Mouse (Mus musculus): Measurements from ENCODE around the gene Hoxb1.

The Hoxb1 gene

DNA sequence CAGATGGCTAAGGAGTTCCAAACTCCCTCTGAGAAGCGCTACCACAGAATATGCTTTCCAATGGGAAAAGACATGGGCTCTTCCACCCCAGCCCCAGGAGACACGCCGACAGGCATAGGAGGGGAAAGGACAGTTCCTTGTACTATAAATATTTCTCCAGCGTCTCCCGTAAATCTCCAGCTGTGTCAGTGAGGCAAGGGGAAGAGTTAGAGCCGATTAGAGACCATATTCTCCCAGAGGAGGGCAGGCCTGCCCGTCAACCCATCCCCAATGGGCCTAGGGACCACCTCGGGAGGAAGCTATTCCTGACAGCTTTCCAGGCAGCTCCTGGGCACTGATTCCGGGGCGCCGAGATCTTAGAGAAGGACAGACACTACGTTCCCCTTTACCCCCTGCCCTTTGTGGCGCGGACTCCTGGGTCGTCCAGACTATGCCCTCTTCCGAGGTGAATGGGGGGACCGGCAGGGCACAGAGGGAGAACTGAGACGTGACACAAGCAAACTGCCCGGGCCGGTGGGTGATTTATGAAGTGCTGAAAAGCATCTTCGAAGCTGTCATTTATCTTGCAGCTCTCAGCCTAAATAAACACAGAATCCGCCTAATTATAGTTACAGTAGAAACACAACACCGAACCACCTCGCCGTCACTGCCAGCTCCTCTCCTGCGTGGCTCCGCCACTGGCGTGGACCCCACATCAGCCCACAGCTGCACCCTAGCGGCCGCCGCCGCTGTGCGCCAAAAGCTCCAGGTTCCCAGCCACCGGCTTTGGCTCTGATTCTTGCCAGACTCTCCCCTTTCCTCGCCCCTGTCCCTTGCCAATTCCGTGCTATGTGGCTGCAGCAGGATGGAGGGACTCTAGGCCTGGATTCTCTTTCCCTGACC, 41.9 kb downstream of the Hoxb1 start:
- DNase-seq: peak; percentile 48

- no peak for DNase-seq
These were observed 42.9 kb downstream of the Hoxb1 start for GRCm38 (mm10) chr11:96408234-96409010.

DNA sequence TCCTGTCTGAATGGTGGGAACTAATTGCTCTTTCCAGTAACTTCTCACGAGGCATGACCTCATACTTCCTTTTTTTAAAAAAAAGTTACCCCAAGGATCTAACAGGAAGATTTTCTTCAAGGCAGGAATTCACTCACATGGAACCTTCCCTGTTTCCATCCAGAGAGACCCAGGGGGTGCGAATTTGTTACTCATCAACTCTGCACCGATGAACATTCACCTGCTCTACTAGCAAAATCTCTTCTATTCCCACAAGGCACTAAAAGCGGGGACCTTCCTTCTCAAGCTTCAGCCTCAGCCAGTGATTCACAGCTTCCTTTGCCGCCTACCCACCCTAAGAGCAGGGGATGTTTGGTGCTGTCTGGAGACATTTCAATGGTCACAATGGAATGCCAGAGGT, 45.5 kb downstream of the Hoxb1 start:
- no peak for DNase-seq

DNA sequence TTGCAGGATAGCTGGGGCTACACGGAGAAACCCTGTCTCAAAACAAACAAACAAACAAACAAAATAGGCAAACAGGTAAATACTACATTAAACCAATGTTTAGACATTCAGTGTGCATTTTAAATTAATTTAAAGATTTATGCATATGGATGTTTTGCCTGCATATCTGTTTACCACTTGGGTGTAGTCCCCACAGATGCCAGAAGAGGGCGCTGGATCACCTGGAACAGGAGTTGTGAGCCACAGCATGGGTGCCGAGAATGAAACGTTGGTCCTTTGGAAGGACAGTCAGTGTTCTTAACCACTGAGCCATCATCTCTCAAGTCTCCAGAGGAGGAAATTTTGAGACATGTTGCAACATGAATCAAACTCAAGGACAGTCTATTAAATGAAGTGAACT, 46.4 kb downstream of the Hoxb1 start:
- no peak for DNase-seq

GRCm38 (mm10) chr11:96412941-96413491, 47.5 kb downstream of the Hoxb1 start:
- no peak for DNase-seq

DNA sequence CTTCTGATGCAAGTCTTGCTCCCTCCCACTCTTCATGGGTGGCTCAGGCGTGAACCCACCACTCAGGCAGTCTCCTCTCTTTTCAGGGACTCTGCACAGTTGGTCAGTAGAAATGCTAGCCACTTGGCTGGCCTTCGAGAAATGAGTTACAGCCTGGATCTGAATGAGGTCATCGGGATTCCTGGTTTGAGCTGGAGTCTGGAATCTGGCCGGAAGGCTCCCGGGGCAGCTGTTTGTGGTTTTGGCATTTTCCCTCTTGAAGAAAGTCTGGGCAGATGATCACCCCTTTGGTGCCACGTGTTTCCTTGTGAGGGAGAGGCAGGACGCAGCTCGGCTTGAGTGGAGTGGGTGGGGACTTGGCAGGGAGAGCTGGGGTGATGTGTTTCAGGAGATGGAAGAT, 48.0 kb downstream of the Hoxb1 start:
- no peak for DNase-seq

DNA sequence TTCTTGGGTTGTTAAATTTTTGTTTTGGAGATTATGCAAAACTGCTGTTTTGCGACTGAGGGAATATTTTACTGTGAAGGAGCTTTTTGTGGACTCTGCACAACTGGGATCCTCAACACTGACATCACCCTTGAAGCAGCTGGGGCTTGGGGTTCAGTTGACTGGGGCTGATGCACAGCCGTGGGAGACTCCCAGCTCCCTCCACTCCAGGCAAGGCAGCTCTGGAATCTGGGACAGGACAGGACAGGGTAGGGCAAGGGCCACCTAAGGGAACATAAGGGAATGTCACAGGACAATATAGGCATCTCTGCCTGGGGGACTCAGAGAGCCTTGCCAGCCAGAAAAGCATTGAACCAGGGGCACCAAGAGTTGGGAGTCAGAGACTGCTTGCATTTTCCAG, 48.5 kb downstream of the Hoxb1 start:
- no peak for DNase-seq

All from right cerebral cortex, postnatal 4 days (tissue).